Mouse (Mus musculus) CH12.LX (cell line): ENCODE measurements around the gene Gipr. TPM values are rescaled to one million over a fixed set of nuclear protein-coding genes. Genes with fewer than 3 reads are reported as not detected.
A peak's percentile ranks its signal among the peaks of the same experiment; 100 is the strongest.

Experiments used
- DNase-seq: peaks from one replicate; pipeline ENCODE4 v3.0.0-alpha.2; 2013; ENCODE audit errors: extremely low read depth
- H3K27ac ChIP-seq: 2 replicates; pipeline ENCODE4 v1.5.1; 2012; ENCODE audit warnings: low read depth, mild to moderate bottlenecking, control low read depth, moderate library complexity; ENCODE audit not compliant: insufficient read depth
- H3K27me3 ChIP-seq: replicated peaks from 2 replicates; pipeline ENCODE3; 2012; ENCODE audit warnings: inconsistent platforms
- H3K36me3 ChIP-seq, 2 experiments: replicated peaks in 1 of 2; 2 replicates each; pipeline versions ENCODE3 to v1.6.1; 2012; ENCODE audit warnings: inconsistent platforms in 1 of 2, low read length in 1 of 2, mild to moderate bottlenecking in 1 of 2, mixed read lengths in 1 of 2, moderate library complexity in 1 of 2; ENCODE audit not compliant: control insufficient read depth in 1 of 2, insufficient read depth in 1 of 2
- H3K4me1 ChIP-seq, 2 experiments: 2 replicates each; pipeline ENCODE4 v1.6.1; 2012; ENCODE audit warnings: inconsistent platforms in 1 of 2, moderate library complexity in 1 of 2; ENCODE audit not compliant: insufficient read depth in 2 of 2, control insufficient read depth in 1 of 2
- H3K4me2 ChIP-seq: 2 replicates; pipeline ENCODE4 v1.6.1; 2012; ENCODE audit warnings: low read depth, mild to moderate bottlenecking, control low read depth; ENCODE audit not compliant: poor library complexity, insufficient read depth, severe bottlenecking
- H3K4me3 ChIP-seq, 3 experiments: fragments of 150-350 bp in 1 of 3; sonication (generic) in 1 of 3; replicated peaks in 1 of 3; 2 replicates each; pipeline versions ENCODE3 to v1.5.1; 2011 to 2012; ENCODE audit warnings: low read depth in 2 of 3, low read length in 2 of 3, mild to moderate bottlenecking in 2 of 3, moderate library complexity in 2 of 3, control low read depth in 1 of 3, improper control_type of control experiment in 1 of 3, inconsistent platforms in 1 of 3, mixed read lengths in 1 of 3; ENCODE audit not compliant: poor library complexity in 1 of 3
- H3K79me2 ChIP-seq: replicated peaks from 2 replicates; pipeline ENCODE4 v1.6.1; 2012; ENCODE audit warnings: mild to moderate bottlenecking, moderate library complexity; ENCODE audit not compliant: control insufficient read depth, poor library complexity, insufficient read depth, severe bottlenecking; ENCODE audit errors: extremely low read depth
- H3K9ac ChIP-seq: 2 replicates; pipeline ENCODE4 v1.6.1; 2012; ENCODE audit warnings: low read depth, mild to moderate bottlenecking, control low read depth, moderate library complexity; ENCODE audit not compliant: insufficient read depth
- H3K9me3 ChIP-seq: replicated peaks from 2 replicates; pipeline ENCODE3; 2012; ENCODE audit warnings: low read length, inconsistent platforms, mixed read lengths
- BHLHE40 ChIP-seq: IDR thresholded peaks from 2 replicates; pipeline ENCODE4 v1.6.1; 2011; ENCODE audit warnings: mild to moderate bottlenecking, low read depth, low read length, improper control_type of control experiment
- CTCF ChIP-seq, 2 experiments: IDR thresholded peaks in 1 of 2; conservative IDR thresholded peaks in 1 of 2; 2 replicates each; pipeline ENCODE4 v1.5.1; 2011 to 2012; ENCODE audit warnings: low read depth in 2 of 2, low read length in 2 of 2, improper control_type of control experiment in 1 of 2, inconsistent platforms in 1 of 2, mild to moderate bottlenecking in 1 of 2, moderate library complexity in 1 of 2
- E2F4 ChIP-seq: IDR thresholded peaks from 2 replicates; pipeline ENCODE4 v1.6.1; 2011; ENCODE audit warnings: low read depth, low read length, improper control_type of control experiment; ENCODE audit not compliant: insufficient replicate concordance
- ETS1 ChIP-seq: conservative IDR thresholded peaks from 2 replicates; pipeline ENCODE4 v1.6.1; 2012; ENCODE audit warnings: low read depth, mild to moderate bottlenecking, inconsistent platforms, low read length, improper control_type of control experiment, moderate library complexity
- GABPA ChIP-seq: IDR thresholded peaks from 2 replicates; pipeline ENCODE4 v1.6.1; 2012; ENCODE audit warnings: low read depth, low read length, improper control_type of control experiment, inconsistent platforms; ENCODE audit not compliant: insufficient replicate concordance
- HCFC1 ChIP-seq: IDR thresholded peaks from 2 replicates; pipeline ENCODE4 v1.6.1; 2012; ENCODE audit warnings: low read depth, mild to moderate bottlenecking, inconsistent platforms, low read length, improper control_type of control experiment
- JUN ChIP-seq: IDR thresholded peaks from 2 replicates; pipeline ENCODE4 v1.6.1; 2011; ENCODE audit warnings: low read depth, mild to moderate bottlenecking, low read length, improper control_type of control experiment, moderate library complexity; ENCODE audit not compliant: insufficient read depth
- JUND ChIP-seq: conservative IDR thresholded peaks from 2 replicates; pipeline ENCODE4 v1.6.1; 2011; ENCODE audit warnings: low read depth, low read length, improper control_type of control experiment
- NRF1 ChIP-seq: IDR thresholded peaks from 2 replicates; pipeline ENCODE4 v1.6.1; 2014; ENCODE audit warnings: low read depth, mild to moderate bottlenecking, inconsistent platforms, low read length, improper control_type of control experiment, moderate library complexity
- PAX5 ChIP-seq: IDR thresholded peaks from 2 replicates; pipeline ENCODE4 v1.6.1; 2012; ENCODE audit warnings: low read length, inconsistent platforms, mixed read lengths
- RAD21 ChIP-seq: IDR thresholded peaks from 2 replicates; pipeline ENCODE4 v1.6.1; 2011; ENCODE audit warnings: low read depth, mild to moderate bottlenecking, low read length, improper control_type of control experiment, moderate library complexity
- SIN3A ChIP-seq: IDR thresholded peaks from 2 replicates; pipeline ENCODE4 v1.6.1; 2012; ENCODE audit warnings: low read length, improper control_type of control experiment, inconsistent platforms
- SMC3 ChIP-seq: IDR thresholded peaks from 2 replicates; pipeline ENCODE4 v1.6.1; 2011; ENCODE audit warnings: low read depth, low read length, improper control_type of control experiment
- TBP ChIP-seq: conservative IDR thresholded peaks from 2 replicates; pipeline ENCODE4 v1.6.1; 2011; ENCODE audit warnings: low read depth, low read length, improper control_type of control experiment
- UBTF ChIP-seq: IDR thresholded peaks from 2 replicates; pipeline ENCODE4 v1.6.1; 2012; ENCODE audit warnings: low read depth, mild to moderate bottlenecking, inconsistent platforms, low read length, improper control_type of control experiment, moderate library complexity
- USF2 ChIP-seq: conservative IDR thresholded peaks from 2 replicates; pipeline ENCODE4 v1.6.1; 2011; ENCODE audit warnings: low read depth, low read length, improper control_type of control experiment
- ZC3H11A ChIP-seq: IDR thresholded peaks from 2 replicates; pipeline ENCODE4 v1.6.1; 2012; ENCODE audit warnings: low read depth, mild to moderate bottlenecking, inconsistent platforms, low read length, improper control_type of control experiment
- dilution Hi-C: fragments of 300-500 bp; cut with MboI; formaldehyde crosslinking; loops from 2 replicates; pipeline ENCODE4 v1.14.3; 2020; ENCODE audit warnings: low sequenced_read_pairs; ENCODE audit not compliant: extremely low pct_unique_long_range_greater_than_20kb, extremely low pct_ligation_motif_present
- in situ Hi-C: fragments of 300-500 bp; cut with MboI; formaldehyde crosslinking; loops from 3 replicates; pipeline ENCODE4 v1.14.3; 2019; ENCODE audit warnings: low sequenced_read_pairs, low pct_ligation_motif_present, low pct_unique_long_range_greater_than_20kb, mixed read lengths
- polyA plus RNA-seq: library from polyadenylated mRNA; unstranded; fragments of >175 nt; gene quantifications from 2 replicates; pipeline ENCODE4 v1.2.1, GENCODE M21; 2012; ENCODE audit warnings: low read depth; ENCODE audit not compliant: insufficient read length
- total RNA-seq, 2 experiments: library from RNA; depleted of rRNA; stranded (reverse); fragments of 300-350 nt in 1 of 2; fragments of >200 nt in 1 of 2; gene quantifications; 2 replicates each; pipeline ENCODE4 v1.2.3; 2012 to 2014

Gene Gipr
- total and polyA plus RNA-seq, 3 experiments = 0.04 to 0.11 TPM; not detected in 1

GRCm38 (mm10) chr7:19208944-19209472 is 43.1 kb upstream of the Gipr start:
- Histone ChIP-seq H3K27ac (no peak overlapping the region), H3K79me2 (no peaks in the 10 kb centered on the region), H3K9ac (no peak overlapping the region), H3K4me1 (peaks cover under 1 to 3% of the 10 kb centered on the region in 2 experiments; a peak in 2 of 4 replicates), H3K4me2 (no peak overlapping the region), H3K36me3 (peaks cover 25 to 38% of the 10 kb centered on the region in 2 experiments), H3K27me3 (no peaks in the 10 kb centered on the region), H3K4me3 (no peak overlapping the region), H3K9me3 (peaks cover 8% of the 10 kb centered on the region)
- no peak for DNase-seq
- in situ Hi-C loops = no loop called here
- dilution Hi-C loops = no loop called here
- TF ChIP-seq CTCF (conservative IDR thresholded peaks at IDR 0.05 in 1 of 2, IDR thresholded peaks at IDR 0.05 in 1 of 2; ENCODE audit: low read depth in 2 of 2, low read length in 2 of 2) = peak; percentile 80 to 93
- TF ChIP-seq BHLHE40 = no peak
- no peak for TF ChIP-seq HCFC1
- TF ChIP-seq NRF1 = no peak
- no peak for TF ChIP-seq SIN3A
- no peak for TF ChIP-seq GABPA
- no peak for TF ChIP-seq JUN
- TF ChIP-seq PAX5 = no peak
- peak; percentile 69 for TF ChIP-seq RAD21
- TF ChIP-seq ETS1 = no peak
- no peak for TF ChIP-seq UBTF
- TF ChIP-seq ZC3H11A = 0 out of 2 replicates have a peak, but pooled peaks have one; percentile 6
- TF ChIP-seq SMC3 = peak; percentile 72

DNA sequence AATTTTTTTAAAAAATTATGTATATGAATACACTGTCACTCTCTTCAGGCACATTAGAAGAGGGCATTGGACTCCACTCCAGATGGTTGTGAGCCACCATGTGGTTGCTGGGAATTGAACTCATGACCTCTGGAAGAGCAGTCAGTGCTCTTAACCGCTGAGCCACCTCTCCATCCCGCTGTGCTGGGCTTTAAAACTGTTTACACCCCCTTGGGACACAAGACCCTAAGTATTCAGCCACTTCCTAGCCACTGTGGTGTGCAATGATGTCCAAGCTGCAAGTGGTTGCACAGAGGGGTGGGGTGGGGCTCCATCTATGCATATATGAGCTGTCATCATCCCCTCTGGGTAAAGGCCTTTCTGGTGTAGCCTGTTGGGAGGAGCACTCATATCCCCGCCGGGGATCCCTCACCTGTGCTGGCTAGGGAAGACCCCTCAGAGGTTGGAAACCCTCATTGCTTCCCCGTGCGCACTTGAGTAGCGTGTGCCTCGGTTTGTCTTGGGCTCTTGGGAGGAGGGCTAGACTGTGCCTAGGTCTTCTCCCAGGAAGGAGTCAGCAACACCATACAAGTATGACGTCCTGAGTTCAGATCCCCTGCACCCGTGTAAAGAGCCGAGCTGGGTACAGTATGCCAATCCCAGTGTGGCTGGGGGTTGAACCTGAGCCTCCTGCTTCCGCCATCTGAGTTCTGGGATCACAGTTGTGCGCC is 42.4 kb upstream of the Gipr start:
- TF ChIP-seq HCFC1 = no peak
- TF ChIP-seq USF2 = no peak
- no peak for TF ChIP-seq SIN3A
- TF ChIP-seq PAX5 = no peak
- TF ChIP-seq BHLHE40 = no peak
- TF ChIP-seq E2F4 = no peak
- 0 out of 2 replicates have a peak, but pooled peaks have one; percentile 47 for TF ChIP-seq TBP
- TF ChIP-seq JUND = no peak

More for the DNA sequence above, 42.4 kb upstream of the Gipr start:
- in situ Hi-C loops = no loop called here
- Histone ChIP-seq H3K79me2 (no peaks in the 10 kb centered on the region), H3K27me3 (no peaks in the 10 kb centered on the region), H3K36me3 (peaks cover 29 to 43% of the 10 kb centered on the region in 2 experiments), H3K4me1 (peaks cover 3 to 5% of the 10 kb centered on the region in 2 experiments; a peak in 3 of 4 replicates), H3K9me3 (peaks cover 8% of the 10 kb centered on the region), H3K27ac (no peak overlapping the region), H3K4me3 (no peak overlapping the region), H3K9ac (no peak overlapping the region), H3K4me2 (no peak overlapping the region)
- DNase-seq = no peak
- dilution Hi-C loops = no loop called here
